Mouse (Mus musculus): Measurements from ENCODE around the gene Top2a. TPM values are rescaled to one million over a fixed set of nuclear protein-coding genes. Genes with fewer than 3 reads are reported as not detected.

Top2a gene
- total RNA-seq, 2 experiments from 2014 or later = 8.1 to 9.8 TPM

DNA sequence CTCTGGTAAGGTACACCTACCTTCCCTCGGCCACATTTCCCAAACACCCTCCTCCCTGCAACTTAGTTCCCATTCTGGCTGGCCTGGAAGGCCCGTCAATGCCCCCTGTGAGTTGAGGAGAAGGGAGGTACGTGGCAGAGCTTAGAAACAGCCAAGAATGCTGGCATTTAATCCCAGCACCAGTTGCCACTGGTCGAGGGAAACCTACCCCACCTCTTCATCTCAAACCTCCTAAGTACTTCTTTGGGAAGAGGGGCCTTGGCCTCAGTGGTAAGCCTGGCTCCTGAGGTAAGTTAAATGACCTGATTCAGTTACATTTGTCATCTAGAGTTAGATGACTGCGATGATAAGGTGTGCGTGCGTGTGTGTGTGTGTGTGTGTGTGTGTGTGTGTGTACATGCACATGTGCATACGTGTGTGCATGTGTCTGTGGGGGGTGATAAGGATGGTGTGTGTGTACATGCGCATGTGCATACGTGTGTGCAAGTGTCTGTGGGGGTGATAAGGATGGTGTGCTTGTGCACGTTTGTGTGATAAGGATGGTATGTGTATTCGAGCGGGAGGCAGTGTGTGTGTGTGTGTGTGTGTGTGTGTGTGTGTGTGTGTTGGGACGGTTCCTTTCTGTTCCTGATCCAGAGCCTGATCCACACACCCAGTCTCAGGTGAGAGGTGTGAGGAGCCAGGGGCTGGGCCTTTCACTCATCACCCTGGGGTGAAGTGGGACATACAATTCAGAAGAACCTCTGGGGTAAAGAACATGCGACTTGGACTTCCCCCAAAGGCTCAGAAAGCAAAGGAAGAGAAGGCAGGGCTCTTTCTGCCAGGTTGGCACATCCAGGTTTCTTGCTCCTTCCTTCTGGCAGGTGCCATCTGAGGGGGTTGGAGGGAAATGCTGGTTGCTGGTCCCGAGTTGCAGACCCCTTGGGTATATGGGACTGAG is 18.1 kb upstream of the Top2a start:
- no peak for DNase-seq (ENCODE audit: low spot score in 2 of 2)

DNA sequence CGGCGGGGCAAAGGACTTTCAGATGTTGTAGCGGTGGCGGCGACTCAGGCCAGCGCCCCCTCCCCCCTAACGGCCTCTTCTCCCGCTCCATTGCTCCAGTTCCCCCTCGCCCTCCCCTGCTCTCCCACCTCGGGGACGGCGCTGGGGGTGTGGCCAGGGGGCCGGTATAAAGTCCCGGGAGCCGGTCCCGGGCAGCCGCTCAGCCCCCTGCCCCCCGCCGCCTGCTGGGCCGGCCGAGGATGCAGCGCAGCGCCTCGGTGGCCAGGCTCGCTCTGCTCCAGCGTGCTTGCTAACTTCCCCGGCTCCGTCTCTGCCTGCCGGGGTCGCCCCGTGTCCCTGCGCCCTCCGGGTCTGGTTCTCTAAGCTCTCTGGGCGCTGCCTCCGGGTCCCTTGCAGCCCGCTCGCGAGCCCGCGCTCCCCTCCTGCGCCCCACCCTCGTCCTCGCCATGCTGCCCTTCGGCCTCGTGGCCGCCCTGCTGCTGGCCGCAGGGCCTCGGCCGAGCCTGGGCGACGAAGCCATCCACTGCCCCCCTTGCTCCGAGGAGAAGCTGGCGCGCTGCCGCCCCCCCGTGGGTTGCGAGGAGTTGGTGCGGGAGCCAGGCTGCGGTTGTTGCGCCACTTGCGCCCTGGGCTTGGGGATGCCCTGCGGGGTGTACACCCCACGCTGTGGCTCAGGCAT is 17.2 kb upstream of the Top2a start, which contains the start of gene Igfbp4:
Gene Igfbp4, plus strand, starts transcription at position 194 of the 679 bp plus-strand sequence.
- peak in 1 of 2 experiments; percentile 36 for DNase-seq (ENCODE audit: low spot score in 2 of 2)

DNA sequence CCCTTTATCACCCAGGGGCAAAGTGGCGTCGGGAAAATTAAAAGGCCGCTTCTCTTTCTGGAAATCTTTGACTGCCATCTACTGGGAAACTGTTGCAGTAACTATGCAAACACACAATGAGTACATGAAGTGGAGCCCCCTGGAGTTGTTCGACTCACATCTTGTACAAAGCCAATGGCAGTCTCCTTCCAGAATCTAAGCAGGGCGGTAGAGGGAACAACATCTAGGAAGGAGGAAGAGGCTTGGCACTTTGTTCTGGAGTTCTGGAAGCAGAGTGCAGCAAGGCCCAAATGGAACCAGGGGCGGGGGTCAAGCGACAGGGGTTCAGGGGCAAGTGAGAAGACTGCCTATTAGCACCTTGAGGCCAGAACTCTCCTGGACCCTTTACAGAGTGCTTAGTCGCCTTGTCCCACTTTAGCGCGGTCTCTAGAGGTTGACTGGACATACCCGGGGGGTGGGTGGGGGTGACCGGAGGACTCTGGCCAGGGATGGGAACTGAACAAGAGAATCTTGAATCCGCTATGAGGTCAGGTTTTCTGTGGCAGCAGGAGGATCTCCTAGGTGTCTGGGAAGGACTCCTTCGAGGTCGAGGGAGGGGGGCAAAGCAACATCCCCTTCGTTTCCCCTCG is 16.5 kb upstream of the Top2a start:
- peak; percentile 43 to 70 for DNase-seq (ENCODE audit: low spot score in 2 of 2)

DNA sequence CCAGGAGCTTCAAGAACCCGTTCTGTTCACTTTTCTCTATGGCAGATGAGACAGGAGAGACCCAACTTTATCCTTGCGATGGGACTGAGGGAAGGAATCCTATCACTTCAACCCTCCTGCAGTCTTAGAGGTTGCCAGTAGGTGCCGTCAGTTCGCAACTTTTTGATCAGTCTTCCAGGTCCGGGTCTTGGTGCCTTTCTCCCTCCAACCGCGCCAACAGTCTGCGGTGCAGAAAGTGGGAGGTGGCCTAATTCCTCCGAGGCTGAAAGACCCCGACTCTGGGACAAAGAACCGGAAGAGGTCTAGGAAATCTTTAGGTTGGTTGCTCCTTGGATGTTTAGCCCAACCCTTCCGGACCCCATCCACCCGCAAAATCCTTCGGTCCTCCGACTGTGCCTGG is 15.8 kb upstream of the Top2a start:
- peak; percentile 82 to 84 for DNase-seq (ENCODE audit: low spot score in 2 of 2)

DNA sequence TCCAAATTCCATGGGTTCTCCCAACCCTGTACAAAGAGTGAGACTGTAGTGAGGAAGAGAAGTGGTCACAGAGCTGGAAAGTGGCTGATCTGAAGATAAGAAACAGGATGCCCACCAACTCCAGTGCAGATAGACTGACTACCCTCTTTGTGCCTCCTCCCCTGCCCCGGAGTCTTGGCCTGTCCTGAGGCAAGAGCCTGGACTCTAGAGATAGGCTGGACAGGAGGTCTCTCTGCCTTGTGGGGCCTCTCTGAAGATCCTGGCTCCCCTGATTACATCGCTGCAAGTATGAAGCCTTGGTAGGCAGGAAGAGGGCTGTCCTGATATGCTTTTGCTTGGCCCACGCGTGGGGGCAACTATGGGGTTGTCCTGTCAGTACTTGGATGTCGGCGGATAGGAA is 12.3 kb upstream of the Top2a start:
- DNase-seq (ENCODE audit: low spot score in 2 of 2) = no peak

DNA sequence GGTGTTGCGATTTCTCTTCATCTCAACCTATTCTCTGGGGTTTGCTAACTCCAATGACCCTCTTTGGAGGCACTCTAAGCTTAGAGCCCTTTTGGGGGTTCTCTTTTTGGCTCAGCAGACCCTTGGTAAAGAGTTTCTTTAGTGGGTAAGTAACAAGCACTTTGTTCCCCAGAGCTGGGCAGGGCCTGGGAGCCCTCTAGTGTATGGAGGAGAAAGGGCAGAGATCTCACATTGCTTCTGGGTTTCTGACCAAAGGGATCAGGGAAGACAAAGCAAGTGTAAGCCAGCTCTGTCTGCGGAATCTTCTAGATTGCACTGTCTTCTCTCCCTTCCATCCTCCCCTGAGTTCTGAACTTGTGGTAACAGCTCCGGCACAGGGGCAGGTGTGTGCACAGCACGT is 11.4 kb upstream of the Top2a start:
- no peak for DNase-seq (ENCODE audit: low spot score in 2 of 2)

DNA sequence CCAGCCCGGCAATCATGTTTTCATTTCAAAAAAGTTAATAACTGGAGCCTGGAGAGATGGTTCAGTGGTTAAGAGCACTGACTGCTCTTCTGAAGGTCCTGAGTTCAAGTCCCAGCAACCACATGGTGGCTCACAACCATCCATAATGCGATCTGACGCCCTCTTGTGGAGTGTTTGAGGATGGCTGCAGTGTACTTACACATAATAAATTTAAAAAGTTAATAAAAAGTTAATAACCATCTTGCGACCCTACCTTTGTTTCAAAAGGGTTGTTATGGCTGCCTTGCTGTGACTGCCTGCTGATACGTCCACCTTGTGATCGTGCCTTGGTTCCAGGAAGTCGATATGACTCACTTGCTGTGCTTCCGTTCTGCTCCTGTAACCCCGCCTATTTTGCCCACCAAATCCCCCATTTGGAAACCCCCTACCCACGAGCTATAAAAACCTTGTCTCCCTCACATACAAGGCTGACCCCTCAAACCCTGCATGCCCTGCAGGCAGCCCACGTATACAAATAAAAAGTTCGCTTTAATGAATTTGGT is 3.0 kb upstream of the Top2a start:
- no peak for DNase-seq (ENCODE audit: low spot score in 2 of 2)

DNA sequence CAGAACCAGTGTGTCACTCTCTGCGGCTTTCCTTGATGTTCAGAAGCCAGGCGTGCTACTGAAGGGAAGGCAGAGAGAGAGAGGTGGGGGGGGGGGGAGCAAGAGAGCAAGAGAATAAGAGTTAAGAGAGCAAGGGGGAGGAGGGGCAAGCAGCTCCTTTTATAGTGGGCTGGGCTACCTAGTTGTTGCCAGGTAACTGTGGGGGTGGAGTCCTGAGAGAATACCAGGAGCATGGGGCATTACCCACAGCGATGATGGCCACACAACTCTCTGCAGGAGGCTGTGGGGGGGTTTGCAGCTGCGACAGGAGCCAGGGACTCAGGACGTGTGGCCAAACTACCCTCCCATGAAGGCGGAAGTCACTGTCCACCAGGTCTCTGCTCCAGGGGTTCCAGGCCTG is 1.9 kb upstream of the Top2a start:
- DNase-seq (ENCODE audit: low spot score in 2 of 2) = no peak

DNA sequence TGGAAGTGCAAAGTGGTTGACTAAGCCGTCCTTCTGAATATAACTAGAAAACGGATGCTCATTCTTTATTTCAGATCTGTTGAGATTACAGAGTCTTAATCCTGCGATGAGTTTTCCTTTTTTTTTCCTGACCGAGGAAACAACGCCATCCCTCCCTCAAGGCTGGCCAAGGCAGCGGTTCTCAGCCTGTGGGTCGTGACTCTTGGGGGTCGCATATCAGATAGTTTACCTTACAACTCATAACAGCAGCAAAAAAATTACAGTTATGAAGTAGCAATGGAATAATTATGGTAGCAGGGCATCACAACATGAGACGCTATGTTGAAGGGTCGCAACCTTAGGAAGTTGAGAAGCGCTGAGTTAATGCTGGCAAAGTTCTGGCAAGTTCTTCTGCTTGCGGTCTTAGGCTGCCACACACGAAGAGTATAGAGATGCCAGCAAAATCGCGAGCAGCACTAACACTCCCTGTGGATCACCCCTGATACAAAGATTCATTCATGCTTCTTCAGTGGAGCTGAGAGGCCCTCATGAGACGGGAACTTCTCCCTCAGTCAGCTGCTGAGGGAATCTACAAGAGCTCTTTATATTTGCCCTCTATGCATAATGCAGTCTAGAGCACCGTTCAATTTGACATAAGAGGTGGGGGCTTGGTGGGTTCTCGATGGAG is 612 bp upstream of the Top2a start:
- no peak for DNase-seq (ENCODE audit: low spot score in 2 of 2)

DNA sequence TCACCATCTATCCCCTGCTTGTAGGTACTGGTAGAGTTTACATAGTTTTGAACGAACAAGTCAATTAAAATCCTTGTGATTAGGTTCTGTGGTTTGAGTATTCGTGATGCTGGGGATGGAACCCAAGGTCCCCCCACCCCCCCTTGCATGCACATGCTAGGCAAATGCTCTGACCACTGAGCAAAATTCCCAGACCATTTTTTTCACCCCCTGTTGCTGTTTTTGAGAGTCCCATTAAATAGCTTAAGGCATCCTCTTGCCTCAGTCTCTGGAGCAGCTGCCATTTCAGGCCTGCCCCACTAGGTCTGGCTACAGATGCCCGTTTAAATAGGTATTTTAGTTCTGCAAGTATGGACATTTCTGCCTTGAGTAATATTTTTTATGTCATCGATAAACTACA is 895 bp downstream of the Top2a start:
- no peak for DNase-seq (ENCODE audit: low spot score in 2 of 2)

DNA sequence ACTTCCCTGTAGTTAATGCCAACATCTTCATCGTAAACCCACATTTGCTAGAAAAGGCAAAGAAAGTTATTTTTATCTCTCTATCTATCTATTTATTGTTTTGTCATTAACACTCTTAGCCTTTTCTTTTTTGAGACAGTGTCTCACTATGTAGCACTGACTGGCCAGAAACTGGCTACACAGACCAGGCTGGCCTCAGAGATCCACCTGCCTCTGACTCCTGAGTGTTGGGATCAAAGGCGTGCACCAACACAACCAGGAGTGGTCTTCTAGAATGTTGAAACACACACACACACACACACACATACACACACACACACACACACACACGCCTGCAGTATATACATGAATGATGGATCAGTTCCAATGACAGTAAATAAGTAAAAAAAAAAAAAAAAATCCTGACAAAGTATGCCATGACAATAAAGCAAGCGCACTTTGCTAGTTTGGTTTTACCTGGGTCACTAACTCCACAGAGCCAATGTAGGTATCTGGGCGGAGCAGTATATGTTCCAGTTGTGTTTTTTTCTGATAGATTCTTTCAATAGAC is 1.5 kb downstream of the Top2a start:
- no peak for DNase-seq (ENCODE audit: low spot score in 2 of 2)

DNA sequence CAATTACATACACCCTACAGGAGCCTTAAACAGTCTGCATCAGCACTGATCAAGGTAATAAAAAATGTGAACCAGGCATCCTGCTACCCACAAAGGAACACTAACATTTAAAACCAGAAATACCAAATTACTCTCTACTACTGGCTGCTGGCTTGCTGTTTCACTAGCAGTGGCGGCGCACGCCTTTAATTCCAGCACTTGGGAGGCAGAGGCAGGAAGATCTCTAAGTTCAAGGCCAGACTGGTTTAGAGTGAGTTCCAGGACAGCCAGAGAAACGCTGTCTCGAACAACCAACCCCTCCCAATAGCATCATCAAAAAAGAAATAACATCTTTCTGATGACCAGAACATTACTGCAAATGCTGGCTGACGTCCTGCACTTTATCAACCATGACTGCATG is 4.1 kb downstream of the Top2a start:
- no peak for DNase-seq (ENCODE audit: low spot score in 2 of 2)

DNA sequence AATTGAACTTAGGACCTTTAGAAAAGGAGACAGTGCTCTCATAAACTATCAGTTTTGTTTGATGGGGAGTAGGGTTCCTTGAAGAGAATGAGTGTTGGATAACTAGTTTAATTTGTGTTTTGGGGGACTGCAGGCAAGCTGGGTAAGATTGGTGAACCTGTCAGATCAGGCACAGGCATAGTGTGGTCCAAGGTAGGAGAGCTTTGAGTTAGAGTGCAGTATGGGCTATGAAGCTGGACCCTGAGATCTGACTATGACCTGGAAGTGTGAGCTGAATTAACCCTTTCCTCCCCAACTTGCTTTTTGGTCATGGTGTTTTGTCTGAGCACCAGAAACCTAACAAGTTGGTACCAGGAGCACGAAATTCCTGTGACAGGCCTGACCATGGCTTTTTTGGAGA is 10.1 kb downstream of the Top2a start:
- no peak for DNase-seq (ENCODE audit: low spot score in 2 of 2)

DNA sequence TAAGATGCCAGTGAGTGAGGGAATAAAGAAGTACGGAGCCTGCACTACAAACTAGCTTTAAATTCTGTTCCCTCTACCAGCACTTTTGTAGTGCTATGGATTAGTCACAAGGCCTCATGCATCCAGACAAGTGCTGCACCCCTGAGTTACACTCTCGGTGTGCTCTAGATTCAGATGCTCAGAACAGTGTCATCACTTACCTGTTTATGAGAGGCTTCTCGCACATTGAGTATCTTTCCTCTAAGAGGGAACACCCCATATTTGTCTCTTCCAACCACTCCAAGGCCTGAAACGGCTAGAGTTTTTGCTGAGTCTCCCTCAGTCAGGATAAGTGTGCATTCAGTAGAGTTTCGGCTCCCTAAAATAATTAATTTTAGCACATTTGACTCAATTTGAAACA is 13.3 kb downstream of the Top2a start:
- no peak for DNase-seq (ENCODE audit: low spot score in 2 of 2)

DNA sequence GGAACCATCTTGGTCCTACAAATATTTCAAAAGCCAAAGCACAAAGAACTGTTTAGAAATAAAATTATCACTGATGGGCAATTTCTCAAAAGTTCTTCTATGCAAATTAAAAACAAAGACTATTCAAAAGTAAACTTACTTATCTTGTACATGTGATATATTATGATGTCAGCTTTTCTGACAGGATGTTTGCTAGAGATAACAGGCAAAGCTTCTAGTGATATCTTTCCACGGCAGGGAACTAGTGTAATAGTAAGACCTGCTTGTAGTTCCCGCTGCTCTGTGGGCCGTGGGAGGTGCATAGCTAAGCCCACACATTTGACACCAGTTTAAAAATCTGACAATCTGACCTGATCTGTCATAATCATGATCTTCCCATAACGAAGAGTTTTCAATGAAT is 13.9 kb downstream of the Top2a start:
- no peak for DNase-seq (ENCODE audit: low spot score in 2 of 2)

DNA sequence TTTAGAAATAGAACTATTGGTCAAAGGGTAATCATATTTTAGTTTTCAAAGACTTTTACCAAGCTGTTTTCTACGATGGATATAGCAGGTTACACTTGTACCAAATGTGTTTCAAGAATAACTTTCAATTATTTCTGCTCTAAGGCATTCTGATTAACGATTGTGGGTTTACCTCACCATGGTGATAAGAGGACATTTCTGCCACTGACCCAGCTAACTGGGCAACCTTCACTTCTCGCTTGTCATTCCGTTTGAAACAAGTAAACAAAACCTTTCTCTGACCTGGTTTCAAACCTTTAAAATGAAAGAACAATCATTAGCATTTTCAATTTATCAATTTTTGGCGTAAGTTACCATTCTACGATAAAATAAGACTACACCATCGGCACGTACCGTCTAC is 17.2 kb downstream of the Top2a start:
- DNase-seq (ENCODE audit: low spot score in 2 of 2) = no peak

DNA sequence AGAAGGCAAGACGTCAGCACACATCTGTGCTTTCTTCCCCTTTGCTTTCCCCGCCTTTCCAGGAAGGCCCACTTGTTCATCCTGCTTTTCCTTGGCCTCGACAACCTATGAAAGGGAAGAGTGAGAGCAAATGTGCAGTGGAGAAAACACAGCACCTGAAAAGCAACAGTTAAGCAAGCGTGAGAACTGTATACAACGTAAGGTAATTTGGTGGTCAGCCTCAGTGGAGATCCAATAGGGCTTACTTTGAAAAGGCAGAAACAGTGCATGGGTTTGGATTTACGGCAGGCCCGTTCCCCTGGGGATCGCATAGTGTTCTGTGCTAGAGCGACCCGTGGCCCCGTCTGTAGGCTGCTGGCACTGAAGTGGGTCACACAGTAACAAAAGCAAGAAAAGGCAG is 24.7 kb downstream of the Top2a start:
- no peak for DNase-seq (ENCODE audit: low spot score in 2 of 2)

DNA sequence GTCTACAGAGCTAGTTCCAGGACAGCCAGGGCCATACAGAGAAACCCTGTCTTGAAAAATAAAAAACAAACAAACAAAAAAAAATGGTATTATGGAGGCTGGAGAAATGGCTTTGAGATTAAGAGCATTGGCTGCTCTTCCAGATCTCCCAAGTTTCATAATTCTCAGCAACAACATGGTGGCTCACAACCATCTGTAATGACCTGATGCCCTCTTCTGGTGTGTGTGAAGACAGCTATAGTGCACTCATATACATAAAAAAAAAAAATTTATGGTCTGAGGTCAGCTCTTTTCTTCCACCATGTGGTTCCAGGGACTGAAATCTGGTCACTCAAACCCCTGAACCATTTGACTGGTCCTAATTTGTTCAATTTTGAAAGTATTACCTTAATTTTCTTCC is 25.2 kb downstream of the Top2a start:
- DNase-seq (ENCODE audit: low spot score in 2 of 2) = no peak

DNA sequence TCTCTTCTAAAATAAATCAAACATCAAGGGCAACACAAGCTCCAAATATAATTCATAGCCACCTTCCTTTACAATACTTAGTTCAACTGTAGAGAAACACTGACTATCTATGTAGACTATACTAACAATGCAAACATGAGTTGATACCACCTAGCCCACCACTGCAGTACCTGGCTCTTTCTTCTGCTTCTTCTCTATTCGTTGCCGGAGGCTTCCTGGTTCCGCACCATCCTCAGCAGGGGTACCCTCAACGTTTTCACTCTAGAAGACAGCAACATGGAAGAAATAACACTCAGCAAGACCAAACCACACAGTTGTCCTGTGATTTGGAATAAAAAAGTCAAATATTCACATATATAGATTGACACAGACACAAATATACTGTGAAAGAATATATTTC is 26.3 kb downstream of the Top2a start:
- DNase-seq (ENCODE audit: low spot score in 2 of 2) = no peak

DNA sequence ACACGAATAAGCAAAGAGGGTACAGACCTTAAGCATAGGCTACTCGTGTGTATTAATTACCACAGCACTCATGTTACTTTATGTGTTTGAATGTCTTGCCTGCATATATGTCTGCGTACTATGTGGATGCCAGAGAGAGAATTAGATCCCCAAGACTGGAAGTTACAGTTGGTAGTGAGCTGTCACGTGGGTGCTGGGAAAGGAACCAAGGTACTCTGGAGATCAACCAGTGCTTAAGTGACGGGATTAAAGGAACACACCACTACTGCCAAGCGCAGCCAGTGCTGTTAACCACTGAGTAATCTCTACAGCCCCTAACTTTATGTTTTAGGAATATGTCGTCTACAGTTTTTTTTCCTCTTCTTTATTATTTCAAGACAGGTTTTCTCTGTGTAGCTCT is 28.0 kb downstream of the Top2a start:
- no peak for DNase-seq (ENCODE audit: low spot score in 2 of 2)

DNA sequence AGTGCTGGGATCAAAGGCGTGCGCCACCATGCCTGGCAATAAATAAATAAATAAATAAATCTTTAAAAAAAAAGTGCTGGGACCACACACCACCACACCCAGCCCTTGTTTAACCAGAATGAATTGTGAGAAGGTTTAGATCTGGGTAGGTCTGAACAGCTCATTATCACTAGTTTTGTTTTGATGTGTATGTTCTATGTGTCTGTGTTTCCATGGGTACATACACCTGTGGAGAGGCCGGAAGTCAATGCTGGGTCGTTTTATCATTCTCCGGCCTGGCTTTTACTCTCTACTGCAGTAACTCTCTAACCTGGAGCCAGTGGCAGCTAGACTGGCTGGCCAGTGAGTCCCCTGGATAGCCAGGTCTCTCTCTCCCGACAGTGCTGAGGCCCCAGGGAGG is 33.1 kb downstream of the Top2a start:
- DNase-seq (ENCODE audit: low spot score in 2 of 2) = no peak
